Mouse (Mus musculus) embryonic facial prominence, embryonic 11.5 days (tissue): ENCODE results near the gene Pipox. TPM values are rescaled to one million over a fixed set of nuclear protein-coding genes. Genes with fewer than 3 reads are reported as not detected.

Source experiments
- ATAC-seq: fragments of 200-750 bp; cut with Nextera tagmentation; replicated peaks from 2 replicates; pipeline ENCODE4 v1.8.0; 2017; ENCODE audit warnings: low read depth; ENCODE audit not compliant: insufficient number of reproducible peaks, low FRiP score, low TSS enrichment
- DNase-seq: peaks from one replicate; pipeline ENCODE4 v3.0.0-alpha.2; 2015; ENCODE audit warnings: low spot score
- H3K27ac ChIP-seq: fragments of 300-500 bp; sonication (generic); replicated peaks from 2 replicates; pipeline ENCODE4 v1.5.1; 2014; ENCODE audit warnings: mild to moderate bottlenecking, low read depth, low read length, control low read depth
- H3K27me3 ChIP-seq: fragments of 300-500 bp; sonication (generic); 2 replicates; pipeline ENCODE4 v1.6.1; 2014; ENCODE audit warnings: mild to moderate bottlenecking, low read length, moderate library complexity, mixed read lengths; ENCODE audit not compliant: control insufficient read depth, insufficient read depth
- H3K36me3 ChIP-seq: fragments of 300-500 bp; sonication (generic); replicated peaks from 2 replicates; pipeline ENCODE4 v1.6.1; 2014; ENCODE audit warnings: low read depth, mild to moderate bottlenecking, low read length, moderate library complexity, mixed read lengths; ENCODE audit not compliant: control insufficient read depth, insufficient read depth
- H3K4me1 ChIP-seq: fragments of 300-500 bp; sonication (generic); 2 replicates; pipeline ENCODE4 v1.6.1; 2014; ENCODE audit warnings: low read length, mixed read lengths; ENCODE audit not compliant: control insufficient read depth, insufficient read depth
- H3K4me2 ChIP-seq: fragments of 300-500 bp; sonication (generic); 2 replicates; pipeline ENCODE4 v1.6.1; 2014; ENCODE audit warnings: low read depth, mild to moderate bottlenecking, control low read depth, low read length, moderate library complexity
- H3K4me3 ChIP-seq: fragments of 300-500 bp; sonication (generic); 2 replicates; pipeline ENCODE4 v1.5.1; 2014; ENCODE audit warnings: low read depth, low read length, control low read depth
- H3K9ac ChIP-seq: fragments of 300-500 bp; sonication (generic); replicated peaks from 2 replicates; pipeline ENCODE4 v1.6.1; 2014; ENCODE audit warnings: mild to moderate bottlenecking, control low read depth, low read length
- H3K9me3 ChIP-seq: fragments of 300-500 bp; sonication (generic); replicated peaks from 2 replicates; pipeline ENCODE4 v1.6.1; 2016; ENCODE audit warnings: mild to moderate bottlenecking, low read length, inconsistent platforms, mixed read lengths; ENCODE audit not compliant: control insufficient read depth
- WGBS: fragments of 180-500 bp; shearing (Covaris S2); extraction: QIAGEN DNeasy Blood & Tissue Kit; methylation state at CpG from one replicate; pipeline ENCODE4 v1.1.7; 2014; 5-methylcytosine and 5-hydroxymethylcytosine counted together
- polyA plus RNA-seq: library from polyadenylated mRNA; unstranded; fragments of >200 nt; fragmentation: Nextera tagmentation; extraction: Ambion mirVana; gene quantifications from 2 replicates; pipeline ENCODE4 v1.2.1, GENCODE M21; 2014

The Pipox gene
- polyA plus RNA-seq, 1 experiment from 2014 or later: 3.0 TPM

DNA sequence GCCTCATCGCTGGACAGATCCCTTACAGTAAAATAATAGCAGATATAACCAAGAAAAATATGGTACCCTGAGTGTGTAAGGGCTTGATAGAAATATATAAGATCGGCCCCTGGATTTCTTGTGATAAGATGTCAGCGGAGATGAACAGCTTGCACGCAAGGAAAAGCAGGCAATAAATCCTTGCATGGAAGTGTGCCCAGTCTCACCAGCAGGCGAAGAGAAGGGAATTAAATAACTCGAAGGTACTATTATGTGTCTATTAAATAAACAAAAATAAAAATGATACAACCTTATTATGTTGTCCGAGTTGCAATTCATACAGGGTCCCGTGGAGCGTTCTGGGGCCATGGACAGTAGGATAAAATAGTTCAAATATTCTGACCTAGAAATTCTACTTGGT lies 2.1 kb upstream of the Pipox start:
- H3K27ac ChIP-seq: no peak overlapping the region
- no peaks in the 10 kb centered on the region for H3K9me3 ChIP-seq
- H3K4me2 ChIP-seq: no peak overlapping the region
- ATAC-seq (no peak), DNase-seq (no peak)
- H3K27me3 ChIP-seq: peaks cover 9% of the 10 kb centered on the region
- WGBS: 83% methylated on average over 9 of the region's 9 CpGs
- H3K36me3 ChIP-seq: no peaks in the 10 kb centered on the region
- H3K4me1 ChIP-seq: peaks cover 17% of the 10 kb centered on the region
- no peak overlapping the region for H3K4me3 ChIP-seq
- no peak overlapping the region for H3K9ac ChIP-seq

DNA sequence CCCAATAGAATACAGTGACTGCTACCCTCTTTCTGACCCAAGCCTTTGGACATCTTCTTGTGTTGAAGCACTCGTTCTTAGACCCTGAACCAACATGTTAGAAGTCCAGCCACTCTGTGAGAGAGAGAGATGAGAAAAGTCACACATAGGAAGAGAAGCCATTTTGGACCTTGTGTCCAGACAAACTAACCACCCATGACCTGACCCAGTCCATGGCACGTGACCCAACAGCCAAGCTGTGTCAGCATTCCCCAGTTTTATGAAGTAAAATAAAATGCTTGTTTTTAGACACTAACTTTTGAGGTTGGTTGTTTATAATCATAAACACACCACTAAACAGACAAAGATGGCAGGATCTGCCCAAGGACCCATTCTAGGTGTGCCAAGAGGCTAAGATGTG lies 1.1 kb upstream of the Pipox start:
- peaks cover 9% of the 10 kb centered on the region for H3K27me3 ChIP-seq
- DNase-seq (no peak), ATAC-seq (no peak)
- no peak overlapping the region for H3K27ac ChIP-seq
- no peak overlapping the region for H3K4me3 ChIP-seq
- WGBS: 74% methylated on average over 2 of the region's 2 CpGs
- no peak overlapping the region for H3K9ac ChIP-seq
- H3K4me2 ChIP-seq: no peak overlapping the region
- H3K9me3 ChIP-seq: no peaks in the 10 kb centered on the region
- no peaks in the 10 kb centered on the region for H3K36me3 ChIP-seq
- H3K4me1 ChIP-seq: peaks cover 17% of the 10 kb centered on the region

DNA sequence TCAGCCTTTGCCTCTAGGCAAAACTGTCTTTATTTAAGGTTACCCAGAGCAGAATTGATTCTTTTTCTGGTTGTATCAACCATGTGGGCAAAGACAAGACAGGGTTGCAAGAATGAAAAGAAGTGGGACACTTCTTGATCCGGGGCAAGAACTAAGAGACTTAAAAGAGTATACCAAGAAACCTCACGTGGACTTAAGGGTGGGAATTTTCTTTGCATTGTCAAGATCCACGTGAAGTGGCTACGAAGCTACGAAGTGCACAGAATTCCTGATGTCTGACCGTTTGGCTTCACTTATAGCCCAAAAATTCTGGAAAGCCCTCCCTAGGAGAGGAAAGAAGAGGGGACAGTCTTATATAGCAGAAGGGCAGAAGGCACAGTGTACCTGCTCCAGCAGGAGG lies 613 bp downstream of the Pipox start:
- no peak overlapping the region; the same call in 1 of the 2 replicates for H3K4me2 ChIP-seq
- WGBS: 22% methylated on average over 6 of the region's 6 CpGs
- peak overlapping the region; percentile 43 for H3K9ac ChIP-seq
- no peak overlapping the region for H3K4me3 ChIP-seq
- peaks cover 17% of the 10 kb centered on the region for H3K4me1 ChIP-seq
- ATAC-seq (no peak), DNase-seq (no peak)
- H3K27ac ChIP-seq: peak overlapping the region; percentile 57; the same call in 1 of the 2 replicates
- H3K9me3 ChIP-seq: no peaks in the 10 kb centered on the region
- peaks cover 9% of the 10 kb centered on the region for H3K27me3 ChIP-seq
- no peaks in the 10 kb centered on the region for H3K36me3 ChIP-seq

DNA sequence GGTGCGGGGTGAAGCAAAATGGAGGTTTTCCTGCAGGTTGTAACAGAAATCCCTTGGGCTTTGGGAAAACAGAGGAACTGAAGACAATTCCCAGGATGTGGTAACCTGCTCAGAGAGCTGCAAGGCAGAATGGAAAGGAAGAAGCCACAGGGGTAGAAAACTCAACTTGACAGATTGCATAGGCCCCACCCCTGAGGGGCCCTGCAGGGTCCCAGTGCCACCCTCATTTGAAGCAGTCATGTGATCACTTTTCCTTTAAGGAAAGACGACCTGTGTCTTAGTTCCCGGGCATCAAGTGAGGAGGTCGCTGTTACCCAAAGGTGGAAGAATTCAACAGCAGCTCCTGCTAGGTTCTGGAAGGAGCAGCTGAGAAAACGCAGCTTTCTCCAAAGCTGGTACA lies 1.0 kb downstream of the Pipox start:
- no peak overlapping the region for H3K4me2 ChIP-seq

DNA sequence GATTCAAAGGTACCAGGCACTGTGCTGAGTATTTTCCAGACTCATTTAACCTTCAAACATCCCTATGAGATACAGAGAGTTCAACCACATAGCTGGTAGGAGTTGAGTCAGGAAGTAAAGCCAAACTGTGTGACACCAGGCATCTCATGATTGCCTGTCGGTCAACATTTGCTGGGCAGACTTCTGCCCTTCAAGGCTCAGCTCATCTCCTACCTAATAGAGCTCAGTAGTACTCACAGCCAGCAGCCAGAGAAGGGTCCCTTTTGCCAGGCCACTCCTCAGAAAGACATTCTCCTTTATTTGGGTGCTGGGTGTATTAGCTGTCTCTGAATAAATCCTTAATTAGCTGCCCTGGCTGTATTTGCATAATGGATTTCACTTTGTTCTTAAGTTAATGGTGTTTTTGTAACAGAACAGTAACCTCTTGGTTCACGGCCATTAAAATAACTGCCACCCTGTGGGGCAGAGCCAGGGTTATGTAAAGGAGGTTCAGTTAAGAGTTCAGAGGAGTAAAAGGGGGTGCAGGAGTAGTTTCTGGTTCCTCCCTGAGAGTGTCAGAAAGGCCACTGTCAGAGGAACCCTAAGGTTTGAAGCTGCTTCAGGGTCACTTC lies 3.1 kb downstream of the Pipox start:
- Histone ChIP-seq H3K9ac (no peak overlapping the region), H3K9me3 (no peaks in the 10 kb centered on the region), H3K4me3 (no peak overlapping the region), H3K4me2 (no peak overlapping the region), H3K27ac (no peak overlapping the region), H3K4me1 (peaks cover 17% of the 10 kb centered on the region), H3K27me3 (no peaks in the 10 kb centered on the region; the same call in 1 of the 2 replicates), H3K36me3 (no peaks in the 10 kb centered on the region)
- ATAC-seq: no peak
- no peak for DNase-seq
- 51% methylated on average over 2 of the region's 2 CpGs for WGBS

More for the DNA sequence above, 1.0 kb downstream of the Pipox start:
- Histone ChIP-seq H3K9ac (no peak overlapping the region), H3K27me3 (peaks cover 7% of the 10 kb centered on the region), H3K36me3 (no peaks in the 10 kb centered on the region), H3K9me3 (no peaks in the 10 kb centered on the region), H3K27ac (no peak overlapping the region), H3K4me1 (peaks cover 17% of the 10 kb centered on the region), H3K4me3 (no peak overlapping the region)
- 7% methylated on average over 5 of the region's 5 CpGs for WGBS
- ATAC-seq (no peak), DNase-seq (no peak)

DNA sequence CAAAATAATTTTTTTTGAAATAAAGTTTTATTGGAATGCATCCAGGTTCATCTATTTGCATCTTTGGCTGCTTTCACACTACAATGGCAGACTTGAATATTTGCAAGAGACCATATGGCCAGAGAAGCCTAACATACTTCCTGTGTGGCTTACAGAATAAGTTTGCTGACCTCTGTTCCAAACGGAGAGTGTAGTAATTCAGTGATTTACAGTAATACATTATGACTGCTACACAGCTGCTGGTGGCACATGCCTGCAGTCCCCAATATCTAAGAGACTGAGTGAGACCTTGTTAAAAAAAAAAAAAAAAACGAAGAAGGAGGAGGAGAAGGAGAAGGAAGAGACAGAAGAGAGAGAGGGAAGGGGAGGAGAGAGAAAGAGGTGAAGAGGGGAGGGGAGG lies 4.4 kb downstream of the Pipox start:
- ATAC-seq: no peak

DNA sequence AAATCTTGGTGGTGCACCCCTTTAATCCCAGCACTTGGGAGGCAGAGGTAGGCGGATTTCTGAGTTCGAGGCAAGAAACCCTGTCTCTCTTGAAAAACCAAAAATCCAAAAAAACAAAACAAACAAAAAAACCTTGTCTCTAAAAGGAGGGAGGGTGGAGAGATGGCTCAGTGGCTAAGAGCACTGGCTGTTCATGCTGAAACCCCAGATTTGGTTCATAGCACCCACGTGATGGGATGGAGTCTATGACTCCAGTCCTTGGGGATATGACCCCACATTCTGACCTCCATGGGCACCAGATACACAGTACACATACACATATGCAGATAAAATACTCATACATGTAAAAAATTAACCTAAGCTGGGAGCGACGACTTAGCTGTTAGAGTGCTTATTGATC lies 5.0 kb downstream of the Pipox start:
- WGBS: 85% methylated on average over 5 of the region's 5 CpGs
- H3K4me1 ChIP-seq: peaks cover 24% of the 10 kb centered on the region
- no peak overlapping the region for H3K4me3 ChIP-seq
- H3K9ac ChIP-seq: no peak overlapping the region
- DNase-seq: no peak
- no peak for ATAC-seq
- no peak overlapping the region for H3K27ac ChIP-seq
- H3K27me3 ChIP-seq: peaks cover 2% of the 10 kb centered on the region; the same call in 1 of the 2 replicates
- no peaks in the 10 kb centered on the region for H3K9me3 ChIP-seq
- no peak overlapping the region for H3K4me2 ChIP-seq
- H3K36me3 ChIP-seq: no peaks in the 10 kb centered on the region

More for the DNA sequence above, 4.4 kb downstream of the Pipox start:
- H3K4me3 ChIP-seq: no peak overlapping the region
- peaks cover 2% of the 10 kb centered on the region; the same call in 1 of the 2 replicates for H3K27me3 ChIP-seq
- H3K9me3 ChIP-seq: no peaks in the 10 kb centered on the region
- no peak overlapping the region for H3K27ac ChIP-seq
- DNase-seq: no peak
- no peaks in the 10 kb centered on the region for H3K36me3 ChIP-seq
- 29% methylated on average over 1 of the region's 2 CpGs for WGBS
- H3K9ac ChIP-seq: no peak overlapping the region
- H3K4me2 ChIP-seq: no peak overlapping the region
- peaks cover 24% of the 10 kb centered on the region for H3K4me1 ChIP-seq

DNA sequence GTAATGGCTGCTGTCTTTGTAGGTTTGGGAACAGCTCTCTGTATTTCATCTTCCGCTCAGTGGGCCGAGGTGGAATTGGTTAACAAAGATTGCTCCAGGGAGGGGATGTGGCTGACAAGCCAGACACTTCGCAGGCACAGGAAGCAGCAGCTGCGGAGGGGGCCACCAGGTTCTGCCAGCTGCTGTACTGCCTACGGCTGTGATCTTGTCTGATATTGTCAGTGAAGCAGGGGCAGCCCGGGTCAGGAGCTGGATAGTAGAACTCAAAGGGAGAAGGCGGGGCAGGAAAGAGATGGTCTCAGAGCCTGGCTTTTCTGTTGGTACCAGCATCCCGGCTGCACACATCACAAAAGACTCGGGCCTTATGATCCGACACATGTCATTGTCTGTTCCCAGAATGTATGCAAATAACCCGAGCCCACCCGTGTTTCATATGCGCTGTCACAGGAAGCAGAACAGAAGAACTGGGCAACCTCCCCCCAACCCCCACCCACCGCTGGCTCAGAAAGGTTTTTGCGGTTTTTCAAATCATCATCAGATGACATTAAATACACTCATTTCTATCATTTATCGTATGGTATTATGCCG lies 6.4 kb downstream of the Pipox start:
- Histone ChIP-seq H3K36me3 (no peaks in the 10 kb centered on the region), H3K9me3 (no peaks in the 10 kb centered on the region), H3K4me2 (peak overlapping the region; percentile 25), H3K4me3 (no peak overlapping the region), H3K27me3 (0 out of 2 replicates have a peak, but pooled peaks cover 2% of the 10 kb centered on the region), H3K27ac (no peak overlapping the region), H3K4me1 (peaks cover 15% of the 10 kb centered on the region), H3K9ac (no peak overlapping the region; the same call in 1 of the 2 replicates)
- 28% methylated on average over 17 of the region's 17 CpGs for WGBS
- ATAC-seq: peak; percentile 58; the same call in 1 of the 2 replicates
- DNase-seq: peak; percentile 52
